Mouse (Mus musculus): Measurements from ENCODE around the gene Ccdc57.

DNA sequence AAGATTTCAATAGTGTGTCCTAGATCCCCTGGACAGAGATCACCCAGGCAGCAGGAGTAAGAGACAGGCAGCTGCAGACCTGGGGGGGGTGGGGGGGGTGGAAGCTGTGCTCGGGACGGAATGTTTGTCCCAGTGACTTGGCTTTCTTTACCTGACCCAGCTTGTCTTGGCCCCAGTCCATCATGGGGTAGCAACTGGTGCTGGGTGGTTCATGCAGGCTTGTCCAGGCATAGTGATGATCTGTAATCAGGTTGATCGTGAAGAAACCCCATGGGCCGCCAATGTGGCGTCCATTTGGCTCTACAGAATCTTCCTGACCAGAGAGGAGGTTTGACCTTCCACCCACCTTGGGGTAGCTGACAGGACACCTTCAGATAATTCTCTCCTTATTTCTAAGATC, 13.3 kb upstream of the Ccdc57 start:
- no peak for TF ChIP-seq CTCF (IDR thresholded peaks at IDR 0.05; ENCODE audit: low read depth)
- no peak for TF ChIP-seq EP300 (IDR thresholded peaks at IDR 0.05; ENCODE audit: low read depth)
